Comparison of ENCODE assay signal across 7 mouse cellular contexts in genomic region chr2:44927482-44927811, GRCm38 (mm10). TPM values are rescaled to one million over a fixed set of nuclear protein-coding genes. Genes with fewer than 3 reads are reported as not detected.
DNase-seq lines count a peak whose midpoint lies in the region; ATAC-seq and TF ChIP-seq lines count a peak whose summit lies in the region.

Gene Gtdc1 (minus strand): TSS chr2:44927657.

- no peaks in the 10 kb centered on the region for H3K9me3 ChIP-seq in E14TG2a.4 (ENCODE audit: low read length)
- H3K9me3 ChIP-seq in forebrain, embryonic 12.5 days = no peaks in the 10 kb centered on the region
- no peaks in the 10 kb centered on the region for H3K9me3 ChIP-seq in hindbrain, embryonic 11.5 days (ENCODE audit: control insufficient read depth, low read length)
- no peaks in the 10 kb centered on the region for H3K9me3 ChIP-seq in liver, embryonic 14.5 days (ENCODE audit: control insufficient read depth, low read length)

- peak within 1 kb of the TSS; percentile 85 for H3K9ac ChIP-seq in forebrain, embryonic 12.5 days
- H3K9ac ChIP-seq in hindbrain, embryonic 11.5 days (ENCODE audit: low read depth, low read length) = peak within 1 kb of the TSS; percentile 85
- peak within 1 kb of the TSS; percentile 85 for H3K9ac ChIP-seq in liver, embryonic 14.5 days (replicated peaks)

- H3K36me3 ChIP-seq in E14TG2a.4 (ENCODE audit: insufficient read depth, low read length) = no peaks in the 10 kb centered on the region
- no peaks in the 10 kb centered on the region for H3K36me3 ChIP-seq in forebrain, embryonic 12.5 days (replicated peaks)
- no peaks in the 10 kb centered on the region for H3K36me3 ChIP-seq in hindbrain, embryonic 11.5 days (ENCODE audit: control insufficient read depth, insufficient read depth, low read length)
- no peaks in the 10 kb centered on the region for H3K36me3 ChIP-seq in liver, embryonic 14.5 days (replicated peaks; ENCODE audit: control insufficient read depth, insufficient read depth, low read depth)

- peaks cover 15% of the 10 kb centered on the region; the same call in 1 of the 2 replicates for H3K4me1 ChIP-seq in E14TG2a.4 (replicated peaks; ENCODE audit: low read depth, low read length)
- H3K4me1 ChIP-seq in forebrain, embryonic 12.5 days = peaks cover 7% of the 10 kb centered on the region; the same call in 1 of the 2 replicates
- H3K4me1 ChIP-seq in hindbrain, embryonic 11.5 days (replicated peaks; ENCODE audit: control insufficient read depth, insufficient read depth, low read length) = no peaks in the 10 kb centered on the region
- H3K4me1 ChIP-seq in liver, embryonic 14.5 days (replicated peaks; ENCODE audit: control insufficient read depth in 2 of 2, insufficient read depth in 2 of 2, low read length in 1 of 2) = peaks cover 5 to 7% of the 10 kb centered on the region in 2 experiments

- WGBS in forebrain, embryonic 12.5 days = under 1% methylated on average over 26 of the region's 27 CpGs
- WGBS in hindbrain, embryonic 11.5 days = 2% methylated on average over 25 of the region's 27 CpGs
- WGBS in liver, embryonic 14.5 days (ENCODE audit: insufficient replicate concordance) = under 1% methylated on average over 27 of the region's 27 CpGs

- no peak for TF ChIP-seq CTCF in E14TG2a.4 (conservative IDR thresholded peaks at IDR 0.05; ENCODE audit: low read length)
- no peak for TF ChIP-seq CTCF in liver, embryonic 14.5 days (IDR thresholded peaks at IDR 0.05; ENCODE audit: low read depth)

- H3K4me2 ChIP-seq in forebrain, embryonic 12.5 days = peak within 1 kb of the TSS; percentile 81
- peak within 1 kb of the TSS; percentile 63 for H3K4me2 ChIP-seq in hindbrain, embryonic 11.5 days (replicated peaks; ENCODE audit: low read depth, low read length)
- peak within 1 kb of the TSS; percentile 96 for H3K4me2 ChIP-seq in liver, embryonic 14.5 days (ENCODE audit: low read depth)

- no peak for DNase-seq in hindbrain, embryonic 11.5 days (ENCODE audit: low spot score)
- DNase-seq in liver, embryonic 14.5 days (ENCODE audit: low read depth in 3 of 3, low spot score in 3 of 3) = no peak
- no peak for DNase-seq in right cerebral cortex, postnatal 25 days
- no peak for DNase-seq in ovary, postnatal 10 days (ENCODE audit: low spot score)

- no peak for ATAC-seq in CD4-positive, CD25-positive, alpha-beta regulatory T cell, adult 4 months
- ATAC-seq in forebrain, embryonic 12.5 days (ENCODE audit: low FRiP score) = no peak; the same call in 1 of the 2 replicates
- peak; percentile 77 for ATAC-seq in hindbrain, embryonic 11.5 days (ENCODE audit: low FRiP score)
- peak; percentile 29; the same call in 1 of the 2 replicates for ATAC-seq in liver, embryonic 14.5 days (ENCODE audit: insufficient read depth)

- peak within 1 kb of the TSS; percentile 88 for H3K4me3 ChIP-seq in E14TG2a.4 (replicated peaks; ENCODE audit: low read length)
- peak within 1 kb of the TSS; percentile 68 for H3K4me3 ChIP-seq in forebrain, embryonic 12.5 days (replicated peaks)
- H3K4me3 ChIP-seq in hindbrain, embryonic 11.5 days (ENCODE audit: low read depth, low read length) = peak within 1 kb of the TSS; percentile 70
- peak within 1 kb of the TSS; percentile 76 to 85 for H3K4me3 ChIP-seq in liver, embryonic 14.5 days (ENCODE audit: insufficient read depth in 1 of 2, low read depth in 2 of 2, low read length in 2 of 2)

- H3K27ac ChIP-seq in forebrain, embryonic 12.5 days = peak within 1 kb of the TSS; percentile 92
- H3K27ac ChIP-seq in hindbrain, embryonic 11.5 days (ENCODE audit: low read depth, low read length) = peak within 1 kb of the TSS; percentile 92
- peak within 1 kb of the TSS; percentile 75 for H3K27ac ChIP-seq in liver, embryonic 14.5 days

- H3K27me3 ChIP-seq in E14TG2a.4 (ENCODE audit: insufficient read depth, low read length) = no peaks in the 10 kb centered on the region
- no peaks in the 10 kb centered on the region for H3K27me3 ChIP-seq in forebrain, embryonic 12.5 days
- H3K27me3 ChIP-seq in hindbrain, embryonic 11.5 days (ENCODE audit: control insufficient read depth, insufficient read depth, low read length) = no peaks in the 10 kb centered on the region
- H3K27me3 ChIP-seq in liver, embryonic 14.5 days (ENCODE audit: control insufficient read depth, insufficient read depth, low read length) = no peaks in the 10 kb centered on the region

- TF ChIP-seq EP300 in liver, embryonic 14.5 days (IDR thresholded peaks at IDR 0.05; ENCODE audit: low read depth) = no peak

RNA-seq across cellular contexts. Expression of gene Gtdc1, which starts in this region (rescaled TPM):
- 10 to 100 TPM; 18.1 to 21.4 TPM for polyA plus RNA-seq in CD4-positive, CD25-positive, alpha-beta regulatory T cell, adult 4 months (2017; shearing (Covaris generic))
- 18.6 and 19.2 TPM in 2 replicates for polyA plus RNA-seq in forebrain, embryonic 12.5 days (2016; fragmentation: Nextera tagmentation; extraction: Ambion mirVana)
- polyA plus RNA-seq in hindbrain, embryonic 11.5 days (2014; fragmentation: Nextera tagmentation; extraction: Ambion mirVana) = 16.6 and 17.3 TPM in 2 replicates
- 3.3 and 5.8 TPM in 2 replicates for polyA plus RNA-seq in liver, embryonic 14.5 days (2012; rRNA removed)
- polyA plus RNA-seq in liver, embryonic 14.5 days (2014; fragmentation: Nextera tagmentation; extraction: Ambion mirVana) = 3.6 and 4.2 TPM in 2 replicates

Comparison
In these comparisons a context has a peak if more than half of its experiments do, and no peak if none do; other contexts are left out.
1. ATAC-seq: peak in hindbrain, embryonic 11.5 days (single experiment) and liver, embryonic 14.5 days (single experiment); none in CD4-positive, CD25-positive, alpha-beta regulatory T cell, adult 4 months (single experiment) and forebrain, embryonic 12.5 days (single experiment).
2. Peak in every context shown above with its lines, with median percentiles within 50 percentile points of each other: H3K4me3 ChIP-seq, H3K27ac ChIP-seq, H3K4me2 ChIP-seq and H3K9ac ChIP-seq.